Mouse (Mus musculus): ENCODE results near the gene Mark3. TPM values are rescaled to one million over a fixed set of nuclear protein-coding genes. Genes with fewer than 3 reads are reported as not detected.
A peak's percentile ranks its signal among the peaks of the same experiment; 100 is the strongest.

Gene Mark3
- 75.6 and 90.6 TPM in 2 replicates for polyA plus RNA-seq (2016; fragmentation: Nextera tagmentation; extraction: Ambion mirVana)

GRCm38 (mm10) chr12:111574074-111574886 is at the start of gene Mark3:
Gene Mark3, plus strand, starts transcription at chr12:111574523.
- Histone ChIP-seq H3K27ac (replicated peaks) (peak within 1 kb of the TSS; percentile 96), H3K9ac (replicated peaks) (peak within 1 kb of the TSS; percentile 100), H3K27me3 (no peaks in the 10 kb centered on the region), H3K4me1 (peaks cover 24% of the 10 kb centered on the region), H3K9me3 (no peaks in the 10 kb centered on the region), H3K4me2 (replicated peaks) (peak within 1 kb of the TSS; percentile 97), H3K36me3 (no peaks in the 10 kb centered on the region; the same call in 1 of the 2 replicates), H3K4me3 (peak within 1 kb of the TSS; percentile 100)
- peak; percentile 98 for ATAC-seq (ENCODE audit: low FRiP score, low read depth)
- WGBS: under 1% methylated on average over 52 of the region's 75 CpGs

- no peak for ATAC-seq (ENCODE audit: low FRiP score, low read depth)
- no peaks in the 10 kb centered on the region for H3K4me1 ChIP-seq
- no peak overlapping the region for H3K4me3 ChIP-seq
- H3K4me2 ChIP-seq (replicated peaks): no peak overlapping the region
- no peak overlapping the region for H3K27ac ChIP-seq (replicated peaks)
- 85% methylated on average over 3 of the region's 3 CpGs for WGBS
- H3K27me3 ChIP-seq: no peaks in the 10 kb centered on the region
- no peaks in the 10 kb centered on the region for H3K36me3 ChIP-seq
- H3K9ac ChIP-seq (replicated peaks): no peak overlapping the region
- H3K9me3 ChIP-seq: peaks cover 16% of the 10 kb centered on the region
These were observed 49.4 kb upstream of the Mark3 start for GRCm38 (mm10) chr12:111524883-111525282.

DNA sequence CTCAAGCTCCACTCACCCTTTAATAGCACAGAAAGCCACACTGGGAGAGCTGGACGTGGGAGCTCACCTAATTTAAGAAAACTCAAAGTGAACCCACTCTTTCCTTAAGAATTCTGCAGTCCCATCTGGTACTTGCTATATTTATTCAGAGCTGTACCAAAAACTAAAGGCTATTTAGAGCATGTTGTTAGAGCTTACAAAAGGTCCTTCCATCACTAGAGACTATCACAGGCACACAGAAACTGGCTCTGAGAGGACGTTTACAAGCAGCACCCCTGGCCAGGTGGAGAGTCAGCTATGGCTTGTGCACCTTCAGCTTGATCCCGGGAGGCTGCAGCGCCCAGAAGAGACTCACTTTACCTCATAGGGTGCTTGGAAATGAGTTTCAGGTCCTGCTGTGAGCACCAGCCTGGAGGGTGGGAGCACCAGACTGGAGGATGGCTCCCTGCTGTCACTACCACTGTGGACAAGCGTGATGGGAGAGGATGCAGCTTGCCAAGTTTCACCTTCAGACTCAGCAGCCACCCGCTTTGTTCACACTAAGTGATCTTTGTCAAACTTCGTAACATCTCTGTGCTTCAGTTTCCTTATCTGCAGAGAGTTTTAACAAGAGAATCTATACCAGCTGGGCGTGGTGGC is 46.6 kb upstream of the Mark3 start:
- Histone ChIP-seq H3K27me3 (no peaks in the 10 kb centered on the region), H3K4me2 (replicated peaks) (no peak overlapping the region), H3K4me3 (no peak overlapping the region), H3K9ac (replicated peaks) (no peak overlapping the region), H3K9me3 (peaks cover 5% of the 10 kb centered on the region; the same call in 1 of the 2 replicates), H3K36me3 (no peaks in the 10 kb centered on the region), H3K4me1 (no peaks in the 10 kb centered on the region), H3K27ac (replicated peaks) (no peak overlapping the region)
- 65% methylated on average over 8 of the region's 8 CpGs for WGBS
- no peak for ATAC-seq (ENCODE audit: low FRiP score, low read depth)

- Histone ChIP-seq H3K9ac (replicated peaks) (no peak overlapping the region), H3K4me3 (no peak overlapping the region), H3K27ac (replicated peaks) (no peak overlapping the region), H3K9me3 (no peaks in the 10 kb centered on the region), H3K27me3 (no peaks in the 10 kb centered on the region), H3K36me3 (no peaks in the 10 kb centered on the region), H3K4me2 (replicated peaks) (no peak overlapping the region), H3K4me1 (no peaks in the 10 kb centered on the region)
- 29% methylated on average over 8 of the region's 8 CpGs for WGBS
- no peak for ATAC-seq (ENCODE audit: low FRiP score, low read depth)
These were observed 45.1 kb upstream of the Mark3 start for GRCm38 (mm10) chr12:111529192-111529591.

DNA sequence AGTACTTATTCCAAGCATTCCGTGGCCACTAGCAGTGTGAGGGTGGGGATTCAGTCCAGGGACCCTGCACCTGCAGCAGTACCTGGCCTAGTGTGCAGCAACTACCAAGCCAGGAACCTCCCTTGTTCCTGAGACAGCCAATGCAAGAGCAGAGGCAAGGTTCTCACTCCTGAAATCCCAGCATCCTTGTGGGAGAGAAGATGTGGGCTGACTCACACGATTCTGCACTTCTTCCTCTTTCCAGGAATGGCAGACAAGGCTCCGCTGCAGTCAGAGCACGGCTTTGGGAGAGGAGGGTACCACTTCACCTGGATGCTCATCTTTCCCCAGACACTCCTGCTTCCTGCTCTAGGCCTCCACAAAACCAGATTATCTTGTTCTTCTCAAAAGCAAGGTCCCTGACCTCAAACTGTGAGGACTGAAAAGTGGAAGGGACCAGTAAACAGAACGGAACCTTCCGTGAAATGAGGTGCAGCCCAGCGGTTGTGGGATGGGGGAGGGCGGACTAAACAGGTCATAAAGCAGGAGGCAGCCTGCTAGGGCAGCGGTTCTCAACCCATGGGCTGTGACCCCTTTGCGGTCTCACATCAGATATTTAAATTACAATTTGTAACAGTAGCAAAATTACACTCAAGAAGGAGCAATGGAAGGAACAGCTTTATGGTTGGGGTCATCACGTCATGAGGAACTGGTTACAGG is 41.1 kb upstream of the Mark3 start:
- Histone ChIP-seq H3K27ac (replicated peaks) (no peak overlapping the region), H3K36me3 (no peaks in the 10 kb centered on the region), H3K4me1 (peaks cover 10% of the 10 kb centered on the region), H3K9me3 (no peaks in the 10 kb centered on the region), H3K4me3 (no peak overlapping the region), H3K9ac (replicated peaks) (no peak overlapping the region), H3K27me3 (no peaks in the 10 kb centered on the region), H3K4me2 (replicated peaks) (no peak overlapping the region)
- 71% methylated on average over 11 of the region's 11 CpGs for WGBS
- no peak for ATAC-seq (ENCODE audit: low FRiP score, low read depth)

DNA sequence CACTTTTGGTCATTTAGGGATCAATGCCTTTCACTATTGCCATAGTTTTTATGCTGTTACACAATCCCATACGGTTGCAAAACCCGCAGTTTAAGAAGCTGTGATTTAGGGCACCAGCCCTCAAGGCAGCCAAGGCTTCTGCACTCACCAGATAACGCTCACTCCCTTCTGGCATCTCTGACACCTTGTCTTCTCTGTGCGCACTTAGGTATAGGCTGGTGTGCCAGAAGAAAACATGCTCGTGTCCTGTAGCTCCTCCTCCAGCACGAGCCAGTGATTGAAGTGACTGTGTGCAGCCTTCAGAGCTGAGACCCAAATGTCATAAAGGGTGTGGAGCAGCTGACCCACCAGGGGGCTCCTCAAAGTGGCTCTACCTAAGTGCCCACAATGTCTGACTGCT is 39.0 kb upstream of the Mark3 start:
- Histone ChIP-seq H3K4me3 (no peak overlapping the region), H3K36me3 (peaks cover 11% of the 10 kb centered on the region), H3K9me3 (no peaks in the 10 kb centered on the region), H3K9ac (replicated peaks) (no peak overlapping the region), H3K27ac (replicated peaks) (no peak overlapping the region), H3K4me2 (replicated peaks) (no peak overlapping the region), H3K4me1 (peaks cover 22% of the 10 kb centered on the region), H3K27me3 (no peaks in the 10 kb centered on the region)
- WGBS: 71% methylated on average over 6 of the region's 6 CpGs
- ATAC-seq (ENCODE audit: low FRiP score, low read depth): no peak

- Histone ChIP-seq H3K4me3 (no peak overlapping the region), H3K36me3 (peaks cover 16% of the 10 kb centered on the region), H3K27me3 (no peaks in the 10 kb centered on the region), H3K4me2 (replicated peaks) (no peak overlapping the region), H3K9ac (replicated peaks) (no peak overlapping the region), H3K27ac (replicated peaks) (no peak overlapping the region), H3K9me3 (no peaks in the 10 kb centered on the region), H3K4me1 (peaks cover 26% of the 10 kb centered on the region)
- 93% methylated on average over 5 of the region's 5 CpGs for WGBS
- ATAC-seq (ENCODE audit: low FRiP score, low read depth): no peak
These were observed 38.6 kb upstream of the Mark3 start for GRCm38 (mm10) chr12:111535762-111536161.

DNA sequence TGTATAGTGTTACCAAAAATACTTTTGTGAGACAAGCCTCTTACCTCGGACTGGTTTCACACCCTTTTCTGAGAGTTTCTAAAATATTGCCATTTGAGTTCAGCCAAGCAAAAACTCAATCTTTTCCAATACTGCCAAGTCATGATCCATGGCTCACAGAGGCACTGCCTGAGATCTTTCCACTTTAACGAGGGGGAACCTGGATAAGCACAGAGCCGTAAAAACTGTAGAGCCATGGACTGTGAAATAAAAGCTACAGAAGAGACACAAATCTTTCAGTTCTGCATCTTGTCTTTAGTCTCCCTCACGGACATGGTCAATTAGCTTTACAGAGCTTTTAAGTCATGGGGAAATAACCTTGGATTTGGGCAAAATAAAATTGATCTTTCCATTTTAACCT is 37.6 kb upstream of the Mark3 start:
- Histone ChIP-seq H3K4me3 (peak overlapping the region; percentile 97), H3K36me3 (peaks cover 26% of the 10 kb centered on the region), H3K27ac (replicated peaks) (no peak overlapping the region), H3K9me3 (no peaks in the 10 kb centered on the region), H3K27me3 (no peaks in the 10 kb centered on the region), H3K9ac (replicated peaks) (peak overlapping the region; percentile 88), H3K4me2 (replicated peaks) (peak overlapping the region; percentile 56), H3K4me1 (peaks cover 30% of the 10 kb centered on the region)
- 38% methylated on average over 4 of the region's 4 CpGs for WGBS
- ATAC-seq (ENCODE audit: low FRiP score, low read depth): no peak

DNA sequence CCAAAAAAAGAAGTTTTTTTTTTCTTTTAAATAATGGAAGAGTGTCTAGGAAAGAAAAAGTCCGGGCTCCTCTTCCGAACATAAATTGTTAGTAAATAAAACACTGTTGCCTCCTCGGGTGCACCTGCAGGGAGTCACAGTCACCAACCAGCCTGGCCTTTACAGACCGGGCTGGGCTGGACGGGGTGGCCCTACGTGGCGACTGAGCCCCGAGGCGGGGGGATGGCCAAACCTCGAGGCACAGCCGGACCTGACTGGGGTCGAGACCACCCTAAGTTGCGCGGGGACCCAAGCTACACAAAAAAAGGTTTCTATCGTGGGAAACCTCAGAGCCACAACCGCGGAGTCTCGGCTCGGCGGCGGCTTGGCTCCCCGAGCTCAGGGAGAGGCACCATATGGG is 37.0 kb upstream of the Mark3 start:
- WGBS: 0% methylated on average over 22 of the region's 22 CpGs
- no peaks in the 10 kb centered on the region for H3K27me3 ChIP-seq

GRCm38 (mm10) chr12:111537796-111538291 is 36.5 kb upstream of the Mark3 start, which contains the start of gene Eif5:
Gene Eif5, plus strand, starts transcription at chr12:111538016.
- Histone ChIP-seq H3K27ac (replicated peaks) (peak within 1 kb of the TSS; percentile 98), H3K4me1 (peaks cover 30% of the 10 kb centered on the region), H3K4me3 (peak within 1 kb of the TSS; percentile 97), H3K36me3 (peaks cover 37% of the 10 kb centered on the region), H3K9me3 (no peaks in the 10 kb centered on the region), H3K27me3 (no peaks in the 10 kb centered on the region), H3K9ac (replicated peaks) (peak within 1 kb of the TSS; percentile 96), H3K4me2 (replicated peaks) (peak within 1 kb of the TSS; percentile 85)
- ATAC-seq (ENCODE audit: low FRiP score, low read depth): peak; percentile 98
- under 1% methylated on average over 42 of the region's 47 CpGs for WGBS

More for the DNA sequence above, 37.0 kb upstream of the Mark3 start:
- Histone ChIP-seq H3K4me3 (peak overlapping the region; percentile 97), H3K9ac (replicated peaks) (peak overlapping the region; percentile 88), H3K36me3 (peaks cover 32% of the 10 kb centered on the region), H3K4me2 (replicated peaks) (peak overlapping the region; percentile 56), H3K9me3 (no peaks in the 10 kb centered on the region), H3K27ac (replicated peaks) (peak overlapping the region; percentile 75), H3K4me1 (peaks cover 30% of the 10 kb centered on the region)
- peak; percentile 44 for ATAC-seq (ENCODE audit: low FRiP score, low read depth)

GRCm38 (mm10) chr12:111538292-111539040 is 35.9 kb upstream of the Mark3 start:
- H3K4me1 ChIP-seq: peaks cover 30% of the 10 kb centered on the region
- WGBS: under 1% methylated on average over 87 of the region's 111 CpGs
- H3K27ac ChIP-seq (replicated peaks): peak overlapping the region; percentile 98
- H3K9me3 ChIP-seq: no peaks in the 10 kb centered on the region
- H3K4me3 ChIP-seq: peak overlapping the region; percentile 97
- peak overlapping the region; percentile 96 for H3K9ac ChIP-seq (replicated peaks)
- no peaks in the 10 kb centered on the region for H3K27me3 ChIP-seq
- peaks cover 43% of the 10 kb centered on the region for H3K36me3 ChIP-seq
- ATAC-seq (ENCODE audit: low FRiP score, low read depth): peak; percentile 53
- H3K4me2 ChIP-seq (replicated peaks): peak overlapping the region; percentile 85

Data from midbrain, embryonic 12.5 days (tissue).